Mouse (Mus musculus) liver, embryonic 15.5 days (tissue): Measurements from ENCODE around the gene Pam16. TPM values are rescaled to one million over a fixed set of nuclear protein-coding genes. Genes with fewer than 3 reads are reported as not detected.

Experiments
- ATAC-seq: fragments of 200-750 bp; cut with Nextera tagmentation; 2 replicates; pipeline ENCODE4 v1.8.0; 2017; ENCODE audit warnings: moderate number of reproducible peaks, mild to moderate bottlenecking, moderate library complexity; ENCODE audit not compliant: insufficient read depth
- H3K27ac ChIP-seq: fragments of 300-500 bp; sonication (generic); replicated peaks from 2 replicates; pipeline ENCODE4 v1.5.1; 2015; ENCODE audit warnings: mild to moderate bottlenecking, inconsistent platforms
- H3K27me3 ChIP-seq: fragments of 300-500 bp; sonication (generic); 2 replicates; pipeline ENCODE4 v1.6.1; 2015; ENCODE audit warnings: mild to moderate bottlenecking, inconsistent platforms
- H3K36me3 ChIP-seq: fragments of 300-500 bp; sonication (generic); replicated peaks from 2 replicates; pipeline ENCODE4 v1.6.1; 2015; ENCODE audit warnings: moderate library complexity, mild to moderate bottlenecking, inconsistent platforms
- H3K4me1 ChIP-seq: fragments of 300-500 bp; sonication (generic); replicated peaks from 2 replicates; pipeline ENCODE4 v1.6.1; 2015; ENCODE audit warnings: inconsistent platforms
- H3K4me2 ChIP-seq: fragments of 300-500 bp; sonication (generic); 2 replicates; pipeline ENCODE4 v1.6.1; 2015; ENCODE audit warnings: moderate library complexity, mild to moderate bottlenecking, inconsistent platforms
- H3K4me3 ChIP-seq: fragments of 300-500 bp; sonication (generic); replicated peaks from 2 replicates; pipeline ENCODE4 v1.5.1; 2015; ENCODE audit warnings: mild to moderate bottlenecking, inconsistent platforms
- H3K9ac ChIP-seq: fragments of 300-500 bp; sonication (generic); 2 replicates; pipeline ENCODE4 v1.6.1; 2015; ENCODE audit warnings: moderate library complexity, mild to moderate bottlenecking, inconsistent platforms
- H3K9me3 ChIP-seq: fragments of 300-500 bp; sonication (generic); replicated peaks from 2 replicates; pipeline ENCODE4 v1.6.1; 2016; ENCODE audit warnings: inconsistent platforms
- WGBS: fragments of 180-500 bp; shearing (Covaris S2); methylation state at CpG from one replicate; pipeline ENCODE4 v1.1.7; 2015; ENCODE audit warnings: mixed read lengths; ENCODE audit not compliant: insufficient replicate concordance; 5-methylcytosine and 5-hydroxymethylcytosine counted together
- polyA plus RNA-seq: library from polyadenylated mRNA; unstranded; fragments of >200 nt; fragmentation: Nextera tagmentation; extraction: Ambion mirVana; gene quantifications from 2 replicates; pipeline ENCODE4 v1.2.1, GENCODE M21; 2015

The Pam16 gene
- polyA plus RNA-seq, 1 experiment from 2014 or later, result 53.2 TPM

- H3K9ac ChIP-seq, result no peak overlapping the region
- no peak overlapping the region for H3K4me2 ChIP-seq
- no peak overlapping the region for H3K27ac ChIP-seq
- WGBS, result 89% methylated on average over 3 of the region's 3 CpGs
- no peaks in the 10 kb centered on the region for H3K27me3 ChIP-seq
- H3K4me1 ChIP-seq, result peaks cover 13% of the 10 kb centered on the region
- H3K4me3 ChIP-seq, result no peak overlapping the region
- peaks cover 42% of the 10 kb centered on the region; the same call in 1 of the 2 replicates for H3K36me3 ChIP-seq
- no peak for ATAC-seq
- no peaks in the 10 kb centered on the region for H3K9me3 ChIP-seq
Measured at GRCm38 (mm10) chr16:4633661-4634060, 8.9 kb upstream of the Pam16 start.

- H3K4me3 ChIP-seq, result no peak overlapping the region
- no peak; the same call in 1 of the 2 replicates for ATAC-seq
- H3K9me3 ChIP-seq, result no peaks in the 10 kb centered on the region
- peaks cover 9% of the 10 kb centered on the region for H3K4me1 ChIP-seq
- WGBS, result 60% methylated on average over 7 of the region's 7 CpGs
- no peak overlapping the region for H3K27ac ChIP-seq
- peaks cover 50% of the 10 kb centered on the region for H3K36me3 ChIP-seq
- no peak overlapping the region for H3K4me2 ChIP-seq
- H3K27me3 ChIP-seq, result no peaks in the 10 kb centered on the region
- H3K9ac ChIP-seq, result no peak overlapping the region
Measured at GRCm38 (mm10) chr16:4632050-4632449, 7.3 kb upstream of the Pam16 start.

GRCm38 (mm10) chr16:4629950-4630349, 5.2 kb upstream of the Pam16 start:
- Histone ChIP-seq H3K4me2 (no peak overlapping the region), H3K27ac (no peak overlapping the region), H3K36me3 (peaks cover 51% of the 10 kb centered on the region), H3K27me3 (no peaks in the 10 kb centered on the region), H3K9me3 (no peaks in the 10 kb centered on the region), H3K4me3 (no peak overlapping the region), H3K9ac (no peak overlapping the region), H3K4me1 (peaks cover 7% of the 10 kb centered on the region)
- WGBS, result 19% methylated on average over 6 of the region's 6 CpGs
- 0 out of 2 replicates have a peak, but pooled peaks have one; percentile 47 for ATAC-seq

GRCm38 (mm10) chr16:4628898-4629419, 4.2 kb upstream of the Pam16 start:
- Histone ChIP-seq H3K27ac (no peak overlapping the region), H3K36me3 (peaks cover 44% of the 10 kb centered on the region), H3K9me3 (no peaks in the 10 kb centered on the region), H3K4me1 (peaks cover 13% of the 10 kb centered on the region), H3K4me3 (no peak overlapping the region), H3K4me2 (no peak overlapping the region), H3K27me3 (no peaks in the 10 kb centered on the region), H3K9ac (no peak overlapping the region)
- no peak for ATAC-seq
- 84% methylated on average over 9 of the region's 9 CpGs for WGBS

GRCm38 (mm10) chr16:4627105-4627504, 2.3 kb upstream of the Pam16 start:
- Histone ChIP-seq H3K9me3 (no peaks in the 10 kb centered on the region), H3K9ac (no peak overlapping the region), H3K4me2 (no peak overlapping the region), H3K4me3 (no peak overlapping the region), H3K4me1 (peaks cover 31% of the 10 kb centered on the region), H3K27ac (no peak overlapping the region), H3K27me3 (no peaks in the 10 kb centered on the region), H3K36me3 (peaks cover 34% of the 10 kb centered on the region)
- WGBS, result 72% methylated on average over 6 of the region's 6 CpGs
- no peak for ATAC-seq

- H3K36me3 ChIP-seq, result peaks cover 23% of the 10 kb centered on the region
- H3K4me1 ChIP-seq, result peaks cover 40% of the 10 kb centered on the region
- no peaks in the 10 kb centered on the region for H3K9me3 ChIP-seq
- H3K9ac ChIP-seq, result peak overlapping the region; percentile 81
- H3K4me3 ChIP-seq, result peak overlapping the region; percentile 77
- 14% methylated on average over 9 of the region's 9 CpGs for WGBS
- peak; percentile 56 for ATAC-seq
- H3K27ac ChIP-seq, result peak overlapping the region; percentile 88
- peak overlapping the region; percentile 77 for H3K4me2 ChIP-seq
- no peaks in the 10 kb centered on the region for H3K27me3 ChIP-seq
Measured at GRCm38 (mm10) chr16:4624074-4624473, 714 bp downstream of the Pam16 start.

- H3K9me3 ChIP-seq, result no peaks in the 10 kb centered on the region
- WGBS, result 54% methylated on average over 4 of the region's 4 CpGs
- no peak overlapping the region for H3K27ac ChIP-seq
- H3K27me3 ChIP-seq, result no peaks in the 10 kb centered on the region
- H3K36me3 ChIP-seq, result peaks cover 33% of the 10 kb centered on the region
- no peak for ATAC-seq
- H3K4me1 ChIP-seq, result peaks cover 14% of the 10 kb centered on the region
- H3K9ac ChIP-seq, result no peak overlapping the region
- H3K4me2 ChIP-seq, result no peak overlapping the region
- no peak overlapping the region for H3K4me3 ChIP-seq
Measured at GRCm38 (mm10) chr16:4616829-4617228, 8.0 kb downstream of the Pam16 start.

GRCm38 (mm10) chr16:4615297-4615696, 9.5 kb downstream of the Pam16 start:
- Histone ChIP-seq H3K9ac (no peak overlapping the region), H3K27ac (no peak overlapping the region), H3K9me3 (no peaks in the 10 kb centered on the region), H3K4me3 (no peak overlapping the region), H3K4me1 (peaks cover 8% of the 10 kb centered on the region; the same call in 1 of the 2 replicates), H3K36me3 (peaks cover 42% of the 10 kb centered on the region), H3K4me2 (no peak overlapping the region), H3K27me3 (no peaks in the 10 kb centered on the region)
- WGBS, result 73% methylated on average over 1 of the region's 1 CpGs
- no peak for ATAC-seq

- H3K4me2 ChIP-seq, result no peak overlapping the region
- no peak overlapping the region for H3K27ac ChIP-seq
- 0 out of 2 replicates have a peak, but pooled peaks cover 5% of the 10 kb centered on the region for H3K4me1 ChIP-seq
- 79% methylated on average over 3 of the region's 3 CpGs for WGBS
- no peaks in the 10 kb centered on the region for H3K9me3 ChIP-seq
- no peak overlapping the region for H3K9ac ChIP-seq
- H3K27me3 ChIP-seq, result no peaks in the 10 kb centered on the region
- no peak for ATAC-seq
- H3K36me3 ChIP-seq, result peaks cover 42% of the 10 kb centered on the region
- H3K4me3 ChIP-seq, result no peak overlapping the region
Measured at GRCm38 (mm10) chr16:4614639-4615038, 10.1 kb downstream of the Pam16 start.

GRCm38 (mm10) chr16:4613736-4614135, 11.1 kb downstream of the Pam16 start:
- ATAC-seq, result no peak
- Histone ChIP-seq H3K4me1 (0 out of 2 replicates have a peak, but pooled peaks cover 4% of the 10 kb centered on the region), H3K27me3 (no peaks in the 10 kb centered on the region), H3K27ac (no peak overlapping the region), H3K4me3 (no peak overlapping the region), H3K4me2 (no peak overlapping the region), H3K9me3 (no peaks in the 10 kb centered on the region), H3K9ac (no peak overlapping the region), H3K36me3 (peaks cover 36% of the 10 kb centered on the region)
- 80% methylated on average over 9 of the region's 9 CpGs for WGBS

GRCm38 (mm10) chr16:4611676-4612075, 13.1 kb downstream of the Pam16 start:
- Histone ChIP-seq H3K27me3 (no peaks in the 10 kb centered on the region), H3K36me3 (peaks cover 29% of the 10 kb centered on the region), H3K4me2 (no peak overlapping the region), H3K9ac (no peak overlapping the region), H3K4me1 (peaks cover 8% of the 10 kb centered on the region), H3K9me3 (no peaks in the 10 kb centered on the region), H3K4me3 (no peak overlapping the region), H3K27ac (no peak overlapping the region)
- WGBS, result 81% methylated on average over 7 of the region's 7 CpGs
- ATAC-seq, result no peak

- Histone ChIP-seq H3K36me3 (peaks cover 26% of the 10 kb centered on the region), H3K27me3 (no peaks in the 10 kb centered on the region), H3K9ac (no peak overlapping the region), H3K4me1 (peaks cover 13% of the 10 kb centered on the region), H3K4me3 (no peak overlapping the region), H3K4me2 (no peak overlapping the region), H3K9me3 (no peaks in the 10 kb centered on the region), H3K27ac (no peak overlapping the region)
- WGBS, result 66% methylated on average over 5 of the region's 5 CpGs
- ATAC-seq, result no peak
Measured at GRCm38 (mm10) chr16:4611193-4611592, 13.6 kb downstream of the Pam16 start.
